Mouse (Mus musculus) heart, postnatal 10 days (tissue): ENCODE measurements around the gene Rph3al. TPM values are rescaled to one million over a fixed set of nuclear protein-coding genes. Genes with fewer than 3 reads are reported as not detected.
A peak's percentile ranks its signal among the peaks of the same experiment; 100 is the strongest.

Experiments
- DNase-seq, 2 experiments: peaks; one replicate each; pipeline ENCODE4 v3.0.0; 2021
- intact Hi-C: fragments of 180-260 bp; cut with DNase I; formaldehyde crosslinking; loops from one replicate; pipeline ENCODE4 v1.15.1; 2025
- total RNA-seq, 2 experiments: library from RNA; stranded (reverse); gene quantifications; 2 replicates each; pipeline ENCODE4 v1.2.3; 2021

The Rph3al gene
- total RNA-seq, 2 experiments from 2014 or later, result 23.2 to 25.0 TPM

DNA sequence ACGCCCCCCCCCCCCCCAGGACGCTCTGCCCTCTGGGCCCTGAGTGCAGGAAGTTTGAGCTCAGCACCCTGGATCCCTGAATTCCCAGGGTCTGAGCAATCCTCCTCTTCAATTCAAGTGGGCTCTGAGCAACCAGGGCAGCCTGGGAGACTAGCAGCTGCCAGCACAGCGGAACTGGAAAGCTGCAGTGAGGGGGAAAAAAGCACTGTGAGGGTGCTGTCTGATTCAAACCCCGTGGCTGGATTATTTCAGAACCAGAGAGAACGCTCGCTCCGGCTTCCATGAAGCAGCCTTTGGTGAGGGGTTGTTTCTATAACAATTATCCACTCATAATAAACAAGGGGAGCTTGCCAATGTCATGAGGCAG lies 73.0 kb downstream of the Rph3al start:
- no peak for DNase-seq

DNA sequence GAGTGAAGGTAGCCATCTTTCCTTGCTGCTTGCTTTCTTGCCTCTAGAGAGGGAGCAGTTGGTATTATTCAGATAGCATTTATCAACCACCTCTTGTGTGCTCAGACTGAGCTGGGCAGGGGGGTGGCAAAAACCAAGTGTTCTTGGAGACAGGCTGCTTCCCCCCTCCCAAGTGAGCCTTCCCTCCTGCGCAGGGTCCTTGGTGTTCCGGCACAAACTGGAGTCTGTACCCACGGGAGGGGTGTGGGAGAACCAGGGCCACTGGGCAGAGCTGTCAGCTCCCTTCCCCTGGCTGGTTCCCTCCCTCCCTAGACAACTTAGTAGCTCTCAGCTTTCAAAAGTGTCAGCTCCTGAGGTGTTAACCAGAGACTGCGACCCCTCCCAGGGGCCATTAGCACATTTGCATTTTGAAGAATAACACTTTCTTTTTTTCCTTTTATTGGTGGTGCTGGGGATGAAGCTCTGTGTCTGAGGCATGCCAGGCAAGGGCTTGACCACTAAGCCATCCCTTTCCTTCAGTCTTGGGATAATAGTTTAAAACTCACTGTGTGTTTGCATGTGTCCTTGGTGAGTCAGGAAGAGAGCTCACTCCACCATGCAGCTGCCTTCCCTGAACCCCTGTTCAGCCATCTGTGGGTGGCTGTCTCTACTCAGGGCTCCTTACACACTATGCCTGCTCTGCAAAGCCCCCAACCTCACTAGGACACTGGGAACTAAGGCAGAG lies 73.5 kb downstream of the Rph3al start:
- DNase-seq, result no peak
- intact Hi-C loops, result no loop called here

More for the DNA sequence above, 73.0 kb downstream of the Rph3al start:
- intact Hi-C loops, result no loop called here

DNA sequence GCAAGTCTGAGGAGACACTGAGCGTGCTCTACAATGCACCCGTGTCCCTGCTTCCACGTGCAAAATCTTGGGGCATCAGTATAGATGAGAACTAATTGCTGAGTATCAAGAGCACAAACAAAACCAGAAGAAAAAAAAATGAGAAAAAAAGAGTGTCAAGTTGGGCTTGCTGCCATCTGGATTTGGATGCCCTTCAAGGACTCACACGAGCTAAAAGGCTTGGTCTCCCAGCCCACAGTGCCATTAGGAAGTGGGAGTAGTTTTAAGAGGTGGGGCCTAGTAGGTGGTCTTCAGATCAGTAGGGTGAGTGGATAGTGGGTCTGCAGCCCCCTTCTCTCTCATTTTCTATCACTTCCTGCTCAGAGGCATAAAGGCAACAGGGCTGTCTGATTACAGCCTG lies 75.8 kb downstream of the Rph3al start:
- peak in 1 of 2 experiments; percentile 36 for DNase-seq

DNA sequence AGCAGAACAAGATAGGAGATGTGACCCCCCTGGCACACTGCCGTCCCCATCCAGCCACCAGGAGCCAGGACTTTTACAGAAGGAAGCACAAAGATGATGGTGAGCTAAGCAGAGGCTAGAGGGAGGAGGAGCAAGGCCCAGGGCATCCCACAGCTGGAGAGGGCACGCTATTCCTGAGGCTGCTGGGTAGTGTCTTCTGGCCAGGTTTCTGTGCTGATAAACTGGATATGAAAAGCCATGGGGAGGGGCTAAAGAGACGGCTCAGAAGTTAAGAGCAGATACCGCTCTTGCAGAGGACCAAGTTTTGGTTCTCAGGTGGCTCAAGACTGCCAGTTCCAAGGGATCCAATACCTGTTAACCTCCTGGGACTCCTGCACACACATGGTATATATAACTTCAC lies 76.6 kb downstream of the Rph3al start:
- DNase-seq, result no peak
- intact Hi-C loops, result no loop called here

More for the DNA sequence above, 75.8 kb downstream of the Rph3al start:
- intact Hi-C loops, result no loop called here

DNA sequence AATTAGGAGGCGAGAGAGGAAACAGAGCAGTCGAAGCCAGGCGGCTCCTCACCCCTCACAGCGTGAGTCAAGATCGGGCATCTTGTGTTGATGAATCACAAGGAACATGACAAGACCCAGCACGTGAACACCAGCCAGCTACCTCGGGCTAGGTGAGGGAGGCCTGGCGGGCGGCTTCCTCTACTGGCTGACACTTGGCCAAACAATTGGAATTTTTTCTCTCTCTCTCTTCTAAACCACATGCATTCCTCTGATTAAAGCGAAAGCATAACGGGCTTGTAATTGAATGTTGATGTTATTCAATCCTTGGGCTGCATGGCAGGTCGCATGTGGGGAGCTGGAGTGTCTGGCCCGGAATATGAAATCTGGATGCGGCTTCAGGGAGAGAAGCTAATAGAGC lies 77.0 kb downstream of the Rph3al start:
- DNase-seq, result no peak
- intact Hi-C loops, result no loop called here

DNA sequence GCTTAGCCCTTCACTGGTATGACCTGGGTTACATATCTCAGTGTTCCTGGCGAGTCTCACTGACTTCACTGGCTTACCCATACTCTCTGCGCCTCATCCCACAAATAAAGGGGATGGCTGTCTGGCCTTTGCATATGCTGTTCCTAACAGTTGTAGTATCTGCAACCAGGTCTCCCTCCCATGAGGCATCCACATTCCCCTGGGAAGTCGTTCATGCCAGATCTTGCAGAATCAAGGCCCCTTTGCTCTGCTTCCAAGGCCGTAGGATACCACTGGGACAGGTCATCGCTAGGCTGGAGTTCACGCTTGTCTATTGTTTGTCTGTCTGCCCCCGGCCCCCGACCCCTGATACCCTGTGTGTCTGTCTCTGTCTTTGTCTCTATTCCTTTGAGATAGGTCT lies 78.8 kb downstream of the Rph3al start:
- intact Hi-C loops, result no loop called here
- DNase-seq, result no peak

DNA sequence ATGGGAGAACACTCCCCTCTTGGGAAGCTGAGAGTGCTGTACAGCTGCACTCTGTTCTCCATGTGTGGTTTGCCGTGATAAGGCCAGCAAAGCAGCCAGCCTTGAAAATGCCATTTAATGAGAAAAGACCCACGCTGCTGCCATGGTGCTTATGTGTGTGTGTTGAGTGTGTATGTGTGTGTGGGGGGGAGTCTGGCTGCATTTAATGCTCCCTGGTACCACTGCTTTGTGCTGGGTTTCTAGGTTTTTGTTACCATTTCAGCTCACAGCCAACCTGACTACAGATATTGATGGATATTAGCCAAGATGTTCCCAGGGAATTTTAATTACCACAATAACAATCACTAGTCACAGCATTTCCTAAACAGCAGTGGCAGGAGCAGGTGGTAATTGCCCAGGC lies 79.3 kb downstream of the Rph3al start:
- intact Hi-C loops, result no loop called here
- no peak for DNase-seq

DNA sequence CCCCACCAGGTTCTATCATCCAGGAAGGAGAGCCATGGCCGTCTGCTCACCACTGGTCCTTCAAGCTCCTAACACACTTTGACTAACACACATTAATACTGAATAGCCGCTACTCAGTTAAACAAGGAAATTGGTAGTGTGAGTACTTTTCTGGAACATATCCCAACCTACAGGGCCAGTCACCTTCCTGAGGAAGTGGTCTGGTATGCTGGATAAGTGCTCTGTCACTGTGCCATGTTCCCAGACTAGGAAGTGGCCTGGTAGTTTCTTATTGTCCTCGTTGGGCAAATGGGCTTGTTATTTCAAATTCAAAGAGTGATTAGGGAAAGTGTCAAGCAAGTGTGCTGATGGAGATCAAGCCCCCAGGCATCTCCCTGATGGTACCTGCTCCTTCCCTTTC lies 80.4 kb downstream of the Rph3al start:
- DNase-seq, result peak in 1 of 2 experiments; percentile 29

DNA sequence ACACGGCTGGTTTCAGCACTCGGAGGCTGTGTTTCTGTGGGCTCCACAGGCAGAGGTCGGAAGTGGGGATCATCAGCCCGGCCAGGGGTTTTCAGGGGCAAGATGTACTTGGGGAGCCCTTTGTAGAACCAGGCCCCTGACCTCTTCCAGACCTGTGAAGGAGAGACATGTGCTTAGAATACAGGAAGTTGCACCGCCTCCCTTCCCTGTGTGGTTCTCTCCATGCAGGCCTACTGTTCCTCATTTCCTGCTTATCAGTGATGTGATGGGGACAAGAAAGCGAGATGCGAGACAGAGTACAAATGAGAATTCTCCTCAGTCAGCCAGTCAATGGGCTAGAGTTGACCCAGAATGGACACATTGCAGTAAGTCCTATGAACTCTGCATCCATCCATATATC lies 83.9 kb downstream of the Rph3al start:
- intact Hi-C loops, result no loop called here
- DNase-seq, result no peak

More for the DNA sequence above, 80.4 kb downstream of the Rph3al start:
- intact Hi-C loops, result no loop called here

DNA sequence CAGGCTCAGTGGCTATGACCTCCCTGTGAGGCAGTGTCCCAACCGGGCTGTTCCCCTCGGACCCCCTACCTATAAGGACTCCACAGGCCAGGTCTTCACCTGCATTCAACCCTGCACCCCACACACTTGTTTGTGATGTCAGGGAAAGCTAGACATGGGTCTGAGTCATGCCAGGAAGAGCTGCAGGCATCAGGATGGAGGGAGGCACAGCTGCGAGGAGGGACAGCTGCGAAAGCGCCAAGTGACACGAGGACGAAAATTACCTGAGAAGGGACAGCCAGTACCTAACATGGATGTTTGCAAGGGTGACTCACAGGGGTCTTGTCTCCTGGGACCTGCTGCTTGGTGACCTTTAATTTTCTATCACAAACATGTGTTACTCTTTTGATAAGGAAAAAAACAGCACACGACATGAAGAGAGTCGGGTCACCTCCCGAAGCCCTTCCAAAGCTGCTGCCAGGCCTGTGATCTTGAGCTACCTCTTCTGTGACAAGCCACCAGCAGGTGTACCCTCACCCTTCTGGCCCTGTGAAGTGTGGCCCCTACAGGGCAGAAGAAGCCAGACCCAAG lies 85.1 kb downstream of the Rph3al start:
- no peak for DNase-seq
- intact Hi-C loops, result no loop called here

DNA sequence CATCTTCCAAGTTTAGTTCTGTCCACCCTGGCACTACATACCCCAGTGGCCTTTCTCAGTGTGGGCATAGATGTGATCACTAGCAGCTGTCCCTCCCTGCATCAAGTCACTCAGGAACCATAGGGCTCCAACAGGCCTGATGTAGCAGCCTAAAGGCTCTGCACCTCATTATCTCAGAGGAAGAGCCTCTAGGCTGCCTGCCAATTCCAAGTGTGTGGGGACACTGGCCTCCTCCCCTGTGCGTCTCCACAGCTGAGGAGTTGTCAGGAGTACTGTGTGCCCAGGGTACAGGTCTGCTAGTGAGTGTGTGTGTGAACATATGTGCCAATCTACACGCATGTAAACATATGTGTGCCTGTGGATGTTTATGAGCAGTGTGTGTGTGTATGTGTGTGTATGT lies 85.7 kb downstream of the Rph3al start:
- intact Hi-C loops, result no loop called here
- DNase-seq, result peak; percentile 36 to 38

DNA sequence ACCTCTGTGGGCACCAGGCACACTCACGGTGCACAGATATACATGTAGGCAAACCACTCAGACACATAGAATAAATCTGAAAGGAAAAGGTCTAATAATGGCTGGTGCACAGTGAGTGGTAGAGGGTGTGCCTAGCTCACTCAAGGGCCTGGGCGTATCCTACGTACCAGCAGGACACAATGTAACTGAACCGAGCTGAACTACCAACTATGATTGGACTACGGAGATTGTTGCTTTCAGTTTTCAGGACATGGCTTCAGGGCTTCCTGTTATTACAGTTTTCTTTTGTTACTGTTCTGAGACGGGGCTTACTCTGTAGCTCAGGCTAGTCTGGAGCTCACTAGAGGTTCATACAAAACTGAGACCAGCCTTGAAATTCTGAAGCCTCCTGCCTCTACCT lies 88.7 kb downstream of the Rph3al start:
- DNase-seq, result no peak
- intact Hi-C loops, result no loop called here

DNA sequence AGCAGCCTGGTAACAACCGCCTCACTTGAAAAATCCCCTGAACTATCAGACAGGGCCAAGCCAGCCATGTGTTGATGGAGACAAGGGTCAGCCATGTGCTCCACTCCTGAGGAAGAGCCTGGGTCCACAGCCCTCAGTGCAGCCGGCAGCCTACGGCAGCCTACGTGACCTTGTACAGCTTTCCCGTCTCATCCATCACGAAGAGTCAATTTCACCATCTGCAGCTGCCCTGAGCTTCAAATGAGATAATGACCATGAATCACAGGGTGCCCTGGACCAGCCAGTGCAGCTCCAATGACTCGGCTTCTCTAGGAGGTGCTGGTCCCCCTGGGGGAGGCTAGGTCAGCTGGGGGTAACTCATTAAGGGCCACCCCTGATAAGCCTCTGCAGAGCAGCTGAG lies 91.6 kb downstream of the Rph3al start:
- intact Hi-C loops, result no loop called here
- DNase-seq, result no peak

DNA sequence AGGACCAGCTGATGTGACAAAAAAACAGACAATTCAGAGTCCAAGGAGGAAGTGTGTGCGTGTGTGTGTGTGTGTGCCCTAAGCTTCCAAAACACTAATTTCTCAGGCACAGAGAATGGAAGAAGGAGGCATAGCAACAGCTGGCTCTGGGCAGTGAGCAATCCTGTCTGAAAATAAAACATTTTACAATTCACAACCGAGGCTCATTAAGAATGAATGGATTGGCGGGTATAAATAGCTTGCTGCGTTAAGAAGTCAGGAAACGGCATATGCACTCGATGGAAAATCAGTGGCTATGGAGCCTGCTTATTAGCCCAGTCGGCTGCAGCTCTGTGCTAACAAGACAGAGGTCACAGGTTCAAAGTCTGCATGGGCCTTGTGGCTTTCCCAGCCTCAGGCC lies 92.6 kb downstream of the Rph3al start:
- DNase-seq, result no peak
- intact Hi-C loops, result no loop called here

DNA sequence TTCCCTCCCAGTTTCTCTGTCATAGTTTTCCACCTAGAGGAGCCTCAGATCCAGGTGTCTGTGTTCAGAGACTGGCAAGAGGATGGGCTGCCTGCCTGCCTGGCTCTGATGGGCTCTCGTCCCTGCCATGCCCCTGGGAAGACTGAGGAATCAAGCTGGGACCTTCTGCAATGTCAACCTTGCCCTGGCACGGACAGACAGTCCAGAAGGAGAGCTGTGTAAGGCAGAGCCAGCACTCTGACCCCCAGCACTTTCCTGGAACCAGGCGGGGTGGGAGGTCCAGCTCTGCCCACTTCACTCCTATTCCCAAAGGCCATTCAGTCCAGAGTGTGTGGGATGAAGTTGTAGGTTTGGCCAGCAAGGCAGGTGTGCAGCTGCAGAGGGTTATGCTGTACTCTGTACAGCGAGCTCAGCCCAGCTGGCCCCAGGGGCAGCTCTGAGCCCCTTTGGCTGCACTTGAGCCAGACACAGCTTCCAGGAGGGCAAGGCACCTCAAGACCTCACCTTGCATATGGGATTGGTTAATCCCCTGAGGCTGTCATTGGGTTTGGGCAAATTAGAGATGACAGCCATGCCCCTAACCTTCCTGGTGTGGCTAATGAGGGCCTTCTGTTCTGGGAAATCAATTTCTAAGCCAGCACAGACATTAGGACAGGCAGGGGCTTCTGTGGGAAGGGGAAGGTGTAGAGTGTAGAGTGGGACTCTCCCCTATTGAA lies 95.2 kb downstream of the Rph3al start:
- no peak for DNase-seq
- intact Hi-C loops, result no loop called here

DNA sequence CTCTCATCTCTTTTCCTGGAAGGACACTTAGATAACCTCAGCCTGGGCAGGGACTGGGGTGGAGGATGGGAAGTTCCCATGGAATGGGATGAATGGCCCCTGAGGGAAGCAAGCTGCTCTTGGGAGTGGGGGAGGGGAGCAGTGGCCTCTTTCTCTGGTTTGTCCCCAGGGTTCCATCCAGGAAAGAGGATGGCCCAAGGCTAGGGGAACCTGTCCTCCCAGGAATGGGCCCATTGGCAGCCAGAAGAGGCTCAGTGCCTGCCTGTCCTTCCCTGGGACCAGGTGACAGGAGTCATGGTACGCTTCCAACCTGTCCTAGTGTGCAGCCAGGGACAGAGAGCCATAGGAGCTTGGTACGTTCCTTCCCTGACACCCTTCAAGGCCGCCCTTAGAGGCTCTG lies 96.7 kb downstream of the Rph3al start:
- intact Hi-C loops, result no loop called here
- peak in 1 of 2 experiments; percentile 31 for DNase-seq

DNA sequence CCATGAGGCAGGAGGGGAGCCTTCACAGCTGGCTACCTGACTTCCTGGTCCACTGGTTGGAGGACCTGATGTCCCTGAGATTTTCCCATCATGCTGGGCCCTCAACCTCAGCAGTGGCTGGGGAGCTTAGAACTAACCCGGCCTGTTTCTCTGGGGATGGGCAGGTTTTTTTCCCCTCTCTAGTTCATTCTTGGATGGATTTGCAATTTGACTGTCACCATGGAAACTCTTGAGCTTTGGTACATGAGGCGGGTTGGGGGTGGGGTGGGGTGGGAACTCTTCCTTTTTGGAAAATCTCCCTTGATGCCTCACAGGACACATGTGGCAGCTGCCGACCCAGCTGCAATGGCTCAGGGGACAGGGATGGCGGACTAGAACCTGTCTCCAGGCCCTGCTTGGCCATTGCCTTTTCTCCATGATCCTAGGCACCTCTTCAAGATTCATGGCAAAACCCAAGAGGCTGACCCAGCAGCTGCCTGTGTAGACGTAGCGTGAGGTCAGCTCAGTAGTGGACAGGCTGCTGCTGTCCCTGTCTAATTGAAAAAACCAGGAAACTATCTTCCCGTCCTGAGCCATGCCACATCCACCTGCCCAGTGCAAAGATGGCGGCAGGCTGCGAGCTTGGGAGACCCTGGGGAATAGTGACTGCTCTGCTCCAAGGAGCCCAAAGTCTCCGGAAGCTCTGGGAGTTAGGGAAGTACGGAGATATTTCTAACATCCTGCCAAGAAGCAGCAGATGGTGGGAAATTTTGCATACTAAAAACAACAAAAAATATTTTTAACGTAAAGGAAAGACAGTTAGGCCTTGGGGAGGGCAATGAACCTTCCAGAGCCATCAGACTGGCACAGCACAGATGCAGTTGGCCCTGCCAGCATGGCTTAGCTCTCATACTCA lies 98.4 kb downstream of the Rph3al start:
- intact Hi-C loops, result no loop called here

DNA sequence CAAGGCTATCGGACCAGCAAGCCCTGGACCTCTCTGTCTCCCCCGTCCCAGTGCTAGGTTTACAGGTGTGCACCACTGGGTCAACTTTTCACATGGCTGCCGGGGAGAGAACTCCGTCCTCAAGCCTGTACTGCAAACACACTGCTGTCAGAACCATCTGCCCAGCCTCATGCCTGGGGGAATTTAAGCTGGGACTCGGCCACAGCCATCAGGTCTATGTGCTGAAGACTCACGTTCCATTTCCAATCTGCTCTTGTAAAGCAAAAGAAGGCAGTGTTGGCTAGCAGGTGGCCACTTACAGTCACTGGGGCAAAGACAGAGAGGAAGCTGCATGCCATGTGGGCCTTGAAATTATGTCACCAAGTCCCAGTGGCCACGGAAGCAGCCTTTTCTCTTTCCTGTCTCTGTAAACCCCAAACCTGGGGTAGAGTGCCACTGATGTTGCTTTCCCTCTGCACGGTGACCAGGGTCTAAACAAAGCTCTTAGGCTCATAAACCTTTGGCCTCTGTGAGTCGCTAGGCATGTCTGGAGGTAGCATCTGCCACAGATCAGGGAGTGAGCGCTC lies 99.3 kb downstream of the Rph3al start:
- intact Hi-C loops, result no loop called here
- no peak for DNase-seq

More for the DNA sequence above, 98.4 kb downstream of the Rph3al start:
- DNase-seq, result peak; percentile 21 to 24

DNA sequence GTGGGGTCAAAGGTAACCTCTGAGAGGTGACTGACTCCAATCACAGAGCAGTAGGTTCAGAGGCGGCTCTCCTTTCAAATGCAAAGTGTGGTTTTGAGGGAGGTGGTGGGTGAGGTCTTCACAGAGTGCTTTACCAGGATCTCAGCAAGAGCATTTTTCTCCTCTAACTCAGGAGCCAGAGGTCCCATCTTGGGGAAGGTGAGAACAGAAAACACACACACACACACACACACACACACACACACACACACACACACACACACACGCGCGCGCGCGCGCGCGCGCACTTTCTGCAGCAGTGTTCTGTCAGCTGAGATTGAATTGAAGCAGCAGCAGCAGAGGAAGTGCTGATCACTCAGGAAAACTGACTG lies 102.0 kb downstream of the Rph3al start:
- no peak for DNase-seq
- intact Hi-C loops, result no loop called here

DNA sequence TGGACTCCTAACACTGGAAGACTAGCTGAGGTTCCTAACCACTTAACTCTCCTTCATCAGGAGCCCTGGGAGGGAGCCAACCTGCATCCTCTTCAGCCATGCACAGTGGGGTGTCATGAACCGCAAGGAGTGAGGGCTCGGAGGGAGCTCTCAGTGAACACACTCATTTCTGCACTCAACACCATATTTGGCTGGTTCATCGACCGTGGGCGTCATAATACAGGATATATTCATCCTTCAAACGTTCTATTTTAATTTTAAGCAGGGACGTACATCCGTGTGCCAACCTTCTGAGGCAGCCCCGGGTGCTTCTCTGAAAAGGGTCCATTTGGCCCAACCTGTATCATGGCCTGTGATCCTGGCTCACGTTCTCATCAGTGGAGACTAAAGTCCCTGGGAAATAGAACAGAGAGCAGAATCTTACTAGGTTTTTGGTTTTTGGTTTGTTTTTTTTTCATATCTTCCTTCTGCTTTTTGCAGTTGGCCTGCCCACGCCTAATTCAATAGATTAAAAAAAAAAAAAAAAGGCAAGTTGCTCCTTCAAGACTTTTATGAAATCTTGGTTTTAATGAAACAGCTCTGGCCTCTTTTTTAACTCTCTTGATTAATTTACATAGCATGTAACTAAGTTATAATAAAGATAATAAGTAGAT lies 102.5 kb downstream of the Rph3al start:
- intact Hi-C loops, result no loop called here
- no peak for DNase-seq
